Mouse (Mus musculus): ENCODE measurements around the gene Gprc5a. TPM values are rescaled to one million over a fixed set of nuclear protein-coding genes. Genes with fewer than 3 reads are reported as not detected.

The Gprc5a gene
- polyA plus RNA-seq, 1 experiment from 2014 or later = 9.1 TPM

DNA sequence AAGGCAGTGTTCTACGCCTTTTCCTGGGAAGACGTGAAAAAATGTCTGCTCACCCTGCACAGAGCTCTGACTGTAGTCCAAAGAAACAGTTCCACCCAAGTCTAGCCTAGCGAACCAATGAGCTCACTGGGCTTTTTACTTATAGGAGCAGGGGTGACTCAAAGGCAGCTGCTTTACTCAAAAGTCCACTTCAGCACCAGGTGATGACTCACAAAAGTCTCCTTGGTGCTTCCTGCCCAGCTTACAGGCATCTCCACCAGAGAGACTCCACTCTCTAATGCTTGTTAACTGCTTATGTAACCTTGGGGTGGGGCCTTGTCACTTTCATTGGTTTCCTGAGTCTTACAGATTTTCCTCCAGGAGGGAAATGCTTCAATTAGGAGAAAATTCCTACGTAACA is 4.7 kb upstream of the Gprc5a start:
- no peaks in the 10 kb centered on the region for H3K27me3 ChIP-seq (replicated peaks; ENCODE audit: control insufficient read depth, insufficient read depth, low read length)
- H3K36me3 ChIP-seq (ENCODE audit: control insufficient read depth, insufficient read depth, low read length) = no peaks in the 10 kb centered on the region
- no peak for DNase-seq (ENCODE audit: low spot score)
- no peak overlapping the region for H3K4me2 ChIP-seq (ENCODE audit: low read length)
- H3K27ac ChIP-seq (ENCODE audit: low read depth) = no peak overlapping the region
- no peaks in the 10 kb centered on the region for H3K9me3 ChIP-seq (ENCODE audit: control insufficient read depth, low read length)
- no peak overlapping the region for H3K4me3 ChIP-seq (ENCODE audit: low read depth, low read length)
- 91% methylated on average over 4 of the region's 4 CpGs for WGBS
- 0 out of 2 replicates have a peak, but pooled peaks cover 4% of the 10 kb centered on the region for H3K4me1 ChIP-seq (replicated peaks; ENCODE audit: control insufficient read depth, insufficient read depth, low read length)
- no peak for ATAC-seq (replicated peaks; ENCODE audit: low FRiP score, low TSS enrichment, low read depth)
- H3K9ac ChIP-seq (ENCODE audit: low read length) = no peak overlapping the region

DNA sequence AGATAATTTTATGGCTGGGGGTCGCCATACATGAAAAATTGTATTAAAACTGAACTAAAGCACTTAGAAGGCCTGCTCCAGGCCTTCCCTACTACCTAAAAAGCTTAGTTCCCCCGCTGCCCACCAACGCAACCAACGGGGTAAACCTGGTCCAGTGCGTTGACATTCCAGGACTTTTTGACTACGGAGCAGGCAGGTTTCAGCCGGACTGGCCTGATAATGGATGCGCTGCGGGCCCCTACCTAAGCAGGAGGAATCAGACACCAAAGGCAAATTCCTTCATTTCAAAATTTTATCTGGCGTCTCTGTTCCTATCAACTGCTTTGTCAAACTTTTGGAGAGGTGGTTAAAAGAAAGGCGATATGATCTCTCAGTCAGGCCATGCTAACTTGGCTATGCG is 830 bp upstream of the Gprc5a start:
- ATAC-seq (replicated peaks; ENCODE audit: low FRiP score, low TSS enrichment, low read depth) (no peak), DNase-seq (ENCODE audit: low spot score) (no peak)
- Histone ChIP-seq H3K36me3 (ENCODE audit: control insufficient read depth, insufficient read depth, low read length) (no peaks in the 10 kb centered on the region), H3K9me3 (ENCODE audit: control insufficient read depth, low read length) (no peaks in the 10 kb centered on the region), H3K9ac (ENCODE audit: low read length) (no peak overlapping the region), H3K4me3 (ENCODE audit: low read depth, low read length) (no peak overlapping the region), H3K4me2 (ENCODE audit: low read length) (peak overlapping the region; percentile 81; the same call in 1 of the 2 replicates), H3K27ac (ENCODE audit: low read depth) (no peak overlapping the region), H3K27me3 (replicated peaks; ENCODE audit: control insufficient read depth, insufficient read depth, low read length) (no peaks in the 10 kb centered on the region), H3K4me1 (replicated peaks; ENCODE audit: control insufficient read depth, insufficient read depth, low read length) (0 out of 2 replicates have a peak, but pooled peaks cover 8% of the 10 kb centered on the region)
- 71% methylated on average over 12 of the region's 12 CpGs for WGBS

DNA sequence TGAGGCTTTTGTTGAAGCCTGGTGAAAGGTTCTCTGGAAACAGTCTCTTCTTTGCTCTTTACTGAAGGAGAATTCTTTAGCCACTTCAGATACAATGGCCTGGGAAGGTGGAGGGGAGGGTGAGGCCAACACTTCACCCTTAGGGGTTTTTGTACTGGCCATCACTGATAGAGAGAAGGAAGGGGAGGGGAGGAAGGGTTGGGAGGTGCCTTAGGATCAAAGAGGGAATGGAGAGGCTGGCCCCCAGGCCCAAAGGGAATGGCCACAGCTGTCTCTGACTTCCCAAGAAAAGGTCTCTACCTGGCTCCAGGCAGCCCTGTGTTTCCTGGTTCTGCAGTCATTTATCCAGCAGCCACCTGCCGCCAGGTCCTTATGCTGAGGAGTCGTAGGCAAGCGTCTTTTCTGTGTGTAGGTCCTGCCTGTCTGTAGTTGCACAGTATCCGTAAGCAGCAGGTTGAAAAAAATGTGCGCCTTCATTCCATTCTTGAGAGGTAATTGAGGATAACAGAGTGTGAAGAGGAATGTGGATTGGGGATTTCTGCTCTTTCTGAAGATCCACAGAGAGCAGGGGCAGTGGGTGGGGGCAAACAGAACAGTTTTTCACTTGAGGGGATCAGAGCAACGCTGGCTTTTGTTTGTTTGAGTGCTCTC is 1.5 kb downstream of the Gprc5a start:
- Histone ChIP-seq H3K9ac (ENCODE audit: low read length) (no peak overlapping the region), H3K27me3 (replicated peaks; ENCODE audit: control insufficient read depth, insufficient read depth, low read length) (no peaks in the 10 kb centered on the region), H3K27ac (ENCODE audit: low read depth) (no peak overlapping the region), H3K4me1 (replicated peaks; ENCODE audit: control insufficient read depth, insufficient read depth, low read length) (0 out of 2 replicates have a peak, but pooled peaks cover 8% of the 10 kb centered on the region), H3K4me3 (ENCODE audit: low read depth, low read length) (no peak overlapping the region), H3K4me2 (ENCODE audit: low read length) (0 out of 2 replicates have a peak overlapping the region, but pooled peaks have one; percentile 0), H3K36me3 (ENCODE audit: control insufficient read depth, insufficient read depth, low read length) (no peaks in the 10 kb centered on the region), H3K9me3 (ENCODE audit: control insufficient read depth, low read length) (no peaks in the 10 kb centered on the region)
- WGBS = 31% methylated on average over 6 of the region's 6 CpGs
- ATAC-seq (replicated peaks; ENCODE audit: low FRiP score, low TSS enrichment, low read depth) (no peak), DNase-seq (ENCODE audit: low spot score) (no peak)

DNA sequence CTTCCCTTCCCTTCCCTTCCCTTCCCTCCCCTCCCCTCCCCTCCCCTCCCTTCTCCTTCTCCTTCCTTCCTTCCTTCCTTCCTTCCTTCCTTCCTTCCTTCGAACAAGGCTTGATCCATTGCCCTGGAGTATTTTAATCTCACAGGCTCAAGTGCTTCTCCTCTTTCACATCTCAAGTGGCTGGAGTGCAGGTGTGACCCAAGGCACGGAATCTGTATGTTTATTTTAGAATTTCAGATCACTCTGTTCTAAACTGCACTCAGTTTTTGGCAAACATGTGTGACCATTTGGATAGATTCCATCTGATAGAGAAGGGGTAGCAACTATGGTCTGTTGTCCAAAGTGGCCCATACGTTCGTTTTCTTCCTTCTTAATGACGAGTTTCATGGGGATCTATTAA is 2.8 kb downstream of the Gprc5a start:
- WGBS = 77% methylated on average over 5 of the region's 5 CpGs
- 0 out of 2 replicates have a peak, but pooled peaks cover 8% of the 10 kb centered on the region for H3K4me1 ChIP-seq (replicated peaks; ENCODE audit: control insufficient read depth, insufficient read depth, low read length)
- no peaks in the 10 kb centered on the region for H3K9me3 ChIP-seq (ENCODE audit: control insufficient read depth, low read length)
- H3K4me3 ChIP-seq (ENCODE audit: low read depth, low read length) = no peak overlapping the region
- H3K36me3 ChIP-seq (ENCODE audit: control insufficient read depth, insufficient read depth, low read length) = no peaks in the 10 kb centered on the region
- no peak overlapping the region for H3K9ac ChIP-seq (ENCODE audit: low read length)
- H3K27ac ChIP-seq (ENCODE audit: low read depth) = no peak overlapping the region
- no peak overlapping the region for H3K4me2 ChIP-seq (ENCODE audit: low read length)
- DNase-seq (ENCODE audit: low spot score) = no peak
- H3K27me3 ChIP-seq (replicated peaks; ENCODE audit: control insufficient read depth, insufficient read depth, low read length) = no peaks in the 10 kb centered on the region
- ATAC-seq (replicated peaks; ENCODE audit: low FRiP score, low TSS enrichment, low read depth) = no peak

DNA sequence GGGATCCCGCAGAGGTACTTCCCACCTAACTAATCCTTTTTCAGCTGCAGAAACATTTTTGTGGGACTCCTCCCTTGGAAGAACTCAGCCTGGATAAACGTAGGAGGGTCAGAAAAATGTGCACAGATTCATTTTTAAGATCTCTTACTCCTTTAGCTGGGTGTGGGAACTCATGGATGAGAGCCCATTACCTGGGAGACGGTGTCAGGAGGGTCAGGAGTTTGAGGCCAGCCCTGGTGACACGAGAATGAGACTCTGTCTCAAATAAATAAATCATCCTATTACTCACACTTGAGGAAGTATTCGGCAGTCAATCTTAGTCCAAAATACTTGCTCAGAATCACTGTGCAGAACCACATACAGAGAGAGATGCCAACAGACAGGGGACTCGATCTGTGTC is 4.4 kb downstream of the Gprc5a start:
- ATAC-seq (replicated peaks; ENCODE audit: low FRiP score, low TSS enrichment, low read depth) = no peak
- Histone ChIP-seq H3K27me3 (replicated peaks; ENCODE audit: control insufficient read depth, insufficient read depth, low read length) (no peaks in the 10 kb centered on the region), H3K36me3 (ENCODE audit: control insufficient read depth, insufficient read depth, low read length) (no peaks in the 10 kb centered on the region), H3K4me3 (ENCODE audit: low read depth, low read length) (no peak overlapping the region), H3K9ac (ENCODE audit: low read length) (no peak overlapping the region), H3K27ac (ENCODE audit: low read depth) (no peak overlapping the region), H3K4me1 (replicated peaks; ENCODE audit: control insufficient read depth, insufficient read depth, low read length) (0 out of 2 replicates have a peak, but pooled peaks cover 6% of the 10 kb centered on the region), H3K9me3 (ENCODE audit: control insufficient read depth, low read length) (no peaks in the 10 kb centered on the region), H3K4me2 (ENCODE audit: low read length) (no peak overlapping the region)
- 66% methylated on average over 6 of the region's 6 CpGs for WGBS
- DNase-seq (ENCODE audit: low spot score) = no peak

DNA sequence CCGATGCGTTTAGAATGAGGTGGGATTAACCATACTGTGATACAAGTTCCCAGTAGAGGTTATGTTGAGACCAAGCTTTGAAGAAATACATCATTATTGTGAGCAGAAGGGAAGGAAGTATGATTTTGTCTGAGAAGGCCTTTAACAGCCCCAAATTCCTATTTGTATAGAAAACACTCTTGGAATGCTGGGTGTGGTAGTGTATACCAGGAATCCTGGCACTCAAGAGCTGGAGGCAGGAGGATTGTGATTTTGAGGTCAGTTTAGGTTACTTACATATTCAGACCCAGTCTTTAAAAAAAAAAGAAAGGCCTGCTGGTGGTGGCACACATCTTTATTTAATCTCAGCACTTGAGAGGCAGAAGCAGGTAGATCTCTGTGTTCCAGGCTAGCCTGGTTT is 4.9 kb downstream of the Gprc5a start:
- no peak overlapping the region for H3K9ac ChIP-seq (ENCODE audit: low read length)
- 0 out of 2 replicates have a peak, but pooled peaks cover 3% of the 10 kb centered on the region for H3K4me1 ChIP-seq (replicated peaks; ENCODE audit: control insufficient read depth, insufficient read depth, low read length)
- no peaks in the 10 kb centered on the region for H3K36me3 ChIP-seq (ENCODE audit: control insufficient read depth, insufficient read depth, low read length)
- WGBS = 70% methylated on average over 2 of the region's 2 CpGs
- no peak overlapping the region for H3K27ac ChIP-seq (ENCODE audit: low read depth)
- no peak for DNase-seq (ENCODE audit: low spot score)
- H3K4me2 ChIP-seq (ENCODE audit: low read length) = no peak overlapping the region
- no peaks in the 10 kb centered on the region for H3K9me3 ChIP-seq (ENCODE audit: control insufficient read depth, low read length)
- no peak overlapping the region for H3K4me3 ChIP-seq (ENCODE audit: low read depth, low read length)
- no peak for ATAC-seq (replicated peaks; ENCODE audit: low FRiP score, low TSS enrichment, low read depth)
- no peaks in the 10 kb centered on the region for H3K27me3 ChIP-seq (replicated peaks; ENCODE audit: control insufficient read depth, insufficient read depth, low read length)

DNA sequence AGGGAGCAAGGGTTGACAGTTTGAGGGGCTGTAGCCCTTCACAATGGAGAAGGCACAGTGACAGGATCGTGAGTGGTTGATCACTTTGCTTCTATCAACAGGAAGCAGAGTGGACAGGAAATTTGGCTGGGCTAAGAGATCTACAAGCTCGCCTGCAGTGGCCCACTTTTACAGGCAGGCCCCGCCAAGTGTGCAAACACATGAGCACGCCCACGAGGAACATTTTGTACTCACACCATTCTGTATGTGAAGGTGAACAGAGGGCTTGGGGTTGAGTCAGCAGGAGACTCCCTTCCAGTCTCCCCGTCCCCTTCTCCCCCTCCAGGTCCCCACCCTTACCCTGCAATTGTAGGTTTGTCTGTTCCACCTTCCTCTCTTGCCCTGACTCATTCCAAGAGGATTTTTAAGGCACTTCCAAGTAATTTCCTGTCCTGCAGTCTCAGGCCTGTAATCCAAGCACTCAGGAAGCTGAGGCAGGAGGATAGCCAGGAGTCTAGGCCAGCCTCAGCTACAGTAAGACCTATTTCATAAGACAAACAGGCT is 9.0 kb downstream of the Gprc5a start:
- no peak for ATAC-seq (replicated peaks; ENCODE audit: low FRiP score, low TSS enrichment, low read depth)
- H3K27me3 ChIP-seq (replicated peaks; ENCODE audit: control insufficient read depth, insufficient read depth, low read length) = no peaks in the 10 kb centered on the region
- H3K27ac ChIP-seq (ENCODE audit: low read depth) = no peak overlapping the region
- H3K4me2 ChIP-seq (ENCODE audit: low read length) = no peak overlapping the region
- H3K9ac ChIP-seq (ENCODE audit: low read length) = no peak overlapping the region
- no peaks in the 10 kb centered on the region for H3K36me3 ChIP-seq (ENCODE audit: control insufficient read depth, insufficient read depth, low read length)
- no peak for DNase-seq (ENCODE audit: low spot score)
- no peak overlapping the region for H3K4me3 ChIP-seq (ENCODE audit: low read depth, low read length)
- 62% methylated on average over 6 of the region's 6 CpGs for WGBS
- H3K9me3 ChIP-seq (ENCODE audit: control insufficient read depth, low read length) = no peaks in the 10 kb centered on the region
- no peaks in the 10 kb centered on the region for H3K4me1 ChIP-seq (replicated peaks; ENCODE audit: control insufficient read depth, insufficient read depth, low read length)

DNA sequence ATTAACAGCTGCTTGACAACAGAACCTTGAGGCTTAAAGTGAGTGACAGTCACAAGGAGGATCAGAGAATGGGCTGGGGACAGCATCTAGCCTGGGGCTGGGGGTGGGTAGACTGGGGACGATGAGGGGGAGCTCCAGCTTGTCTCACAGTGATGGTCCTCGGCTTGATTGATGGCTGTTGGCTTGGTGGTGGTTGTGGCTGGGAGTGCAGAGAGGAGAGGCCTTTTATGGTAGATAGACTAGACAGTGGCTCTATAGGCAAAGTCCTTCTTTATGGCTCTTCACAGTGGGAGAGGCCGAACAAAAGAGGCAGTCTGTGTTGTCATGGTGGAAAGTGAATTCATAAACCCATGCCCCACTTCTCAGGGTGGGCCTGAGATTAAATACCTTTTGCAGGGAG is 10.8 kb downstream of the Gprc5a start:
- no peaks in the 10 kb centered on the region for H3K36me3 ChIP-seq (ENCODE audit: control insufficient read depth, insufficient read depth, low read length)
- DNase-seq (ENCODE audit: low spot score) (no peak), ATAC-seq (replicated peaks; ENCODE audit: low FRiP score, low TSS enrichment, low read depth) (no peak)
- H3K27me3 ChIP-seq (replicated peaks; ENCODE audit: control insufficient read depth, insufficient read depth, low read length) = no peaks in the 10 kb centered on the region
- H3K27ac ChIP-seq (ENCODE audit: low read depth) = no peak overlapping the region
- H3K4me3 ChIP-seq (ENCODE audit: low read depth, low read length) = no peak overlapping the region
- H3K4me2 ChIP-seq (ENCODE audit: low read length) = no peak overlapping the region
- H3K9me3 ChIP-seq (ENCODE audit: control insufficient read depth, low read length) = no peaks in the 10 kb centered on the region
- WGBS = 44% methylated on average over 3 of the region's 3 CpGs
- no peaks in the 10 kb centered on the region for H3K4me1 ChIP-seq (replicated peaks; ENCODE audit: control insufficient read depth, insufficient read depth, low read length)
- H3K9ac ChIP-seq (ENCODE audit: low read length) = no peak overlapping the region

DNA sequence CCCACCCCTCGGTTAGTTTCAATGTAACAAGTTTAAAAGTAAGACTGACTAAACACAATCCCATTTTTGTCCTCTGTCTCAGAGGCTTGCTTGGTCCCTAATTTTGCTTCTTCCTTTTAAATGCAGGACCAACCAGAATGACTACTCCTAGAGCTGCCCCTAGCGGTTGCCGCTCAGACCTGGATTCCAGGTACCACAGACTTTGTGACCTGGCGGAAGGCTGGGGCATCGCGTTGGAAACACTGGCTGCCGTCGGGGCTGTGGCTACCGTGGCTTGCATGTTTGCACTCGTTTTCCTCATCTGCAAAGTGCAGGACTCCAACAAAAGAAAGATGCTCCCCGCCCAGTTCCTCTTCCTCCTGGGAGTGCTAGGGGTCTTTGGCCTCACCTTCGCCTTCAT is 13.0 kb downstream of the Gprc5a start:
- no peaks in the 10 kb centered on the region for H3K4me1 ChIP-seq (replicated peaks; ENCODE audit: control insufficient read depth, insufficient read depth, low read length)
- H3K9me3 ChIP-seq (ENCODE audit: control insufficient read depth, low read length) = no peaks in the 10 kb centered on the region
- no peaks in the 10 kb centered on the region for H3K27me3 ChIP-seq (replicated peaks; ENCODE audit: control insufficient read depth, insufficient read depth, low read length)
- ATAC-seq (replicated peaks; ENCODE audit: low FRiP score, low TSS enrichment, low read depth) (no peak), DNase-seq (ENCODE audit: low spot score) (no peak)
- no peak overlapping the region for H3K4me3 ChIP-seq (ENCODE audit: low read depth, low read length)
- H3K9ac ChIP-seq (ENCODE audit: low read length) = no peak overlapping the region
- H3K4me2 ChIP-seq (ENCODE audit: low read length) = no peak overlapping the region
- WGBS = 44% methylated on average over 12 of the region's 12 CpGs
- no peak overlapping the region for H3K27ac ChIP-seq (ENCODE audit: low read depth)
- H3K36me3 ChIP-seq (ENCODE audit: control insufficient read depth, insufficient read depth, low read length) = no peaks in the 10 kb centered on the region
